In genomic region chr13:54479286-54479685, GRCm38 (mm10) we compare ENCODE assay signal across 14 mouse cellular contexts. TPM values are rescaled to one million over a fixed set of nuclear protein-coding genes. Genes with fewer than 3 reads are reported as not detected.
A peak's percentile ranks its signal among the peaks of the same experiment; 100 is the strongest.
DNase-seq lines count a peak whose midpoint lies in the region; ATAC-seq and TF ChIP-seq lines count a peak whose summit lies in the region.
"Had no signal": no experiment of that assay in that cellular context is flagged by ENCODE, and none has a peak within 500 bp of the region (broad histone marks: within the 10 kb centered on the region; RNA-seq: fewer than 3 reads in every experiment).

No protein-coding gene starts in this region.

- TF ChIP-seq POLR2A in cerebellum, adult 2 months (IDR thresholded peaks at IDR 0.05; ENCODE audit: borderline replicate concordance, insufficient read depth, low read length): no peak
- TF ChIP-seq POLR2A in kidney, adult 2 months (IDR thresholded peaks at IDR 0.05; ENCODE audit: low read depth, low read length): no peak
- no peak for TF ChIP-seq POLR2A in brain, embryonic 14.5 days (IDR thresholded peaks at IDR 0.05; ENCODE audit: borderline replicate concordance, extremely low read depth, insufficient read depth, insufficient read length, poor library complexity, severe bottlenecking)

- DNase-seq in cerebellum, adult 2 months: peak; percentile 33 to 42
- no peak for DNase-seq in cerebellum, adult 9-11 months
- DNase-seq in kidney, adult 2 months: peak; percentile 28
- no peak for DNase-seq in kidney, adult 9 months
- DNase-seq in midbrain, postnatal 0 days (ENCODE audit: low spot score): peak; percentile 56
- peak; percentile 50 for DNase-seq in brain, embryonic 14.5 days (ENCODE audit: low read depth)
- DNase-seq: gastrocnemius, postnatal 36 days; midbrain, embryonic 14.5 days had no signal

- H3K9ac ChIP-seq in midbrain, postnatal 0 days (replicated peaks; ENCODE audit: low read length, poor library complexity, severe bottlenecking): no peak overlapping the region
- H3K9ac ChIP-seq in midbrain, embryonic 13.5 days (replicated peaks): no peak overlapping the region
- no peak overlapping the region for H3K9ac ChIP-seq in heart, embryonic 12.5 days
- H3K9ac ChIP-seq: heart, embryonic 13.5 days had no signal

- no peaks in the 10 kb centered on the region for H3K36me3 ChIP-seq in kidney, adult 2 months (ENCODE audit: control insufficient read depth, insufficient read depth, low read length)
- no peaks in the 10 kb centered on the region for H3K36me3 ChIP-seq in midbrain, postnatal 0 days (ENCODE audit: insufficient read depth, low read length)
- no peaks in the 10 kb centered on the region for H3K36me3 ChIP-seq in midbrain, embryonic 13.5 days
- H3K36me3 ChIP-seq in heart, embryonic 12.5 days: no peaks in the 10 kb centered on the region
- H3K36me3 ChIP-seq: heart, embryonic 13.5 days had no signal

- H3K9me3 ChIP-seq in midbrain, postnatal 0 days (ENCODE audit: low read length): no peaks in the 10 kb centered on the region
- no peaks in the 10 kb centered on the region for H3K9me3 ChIP-seq in midbrain, embryonic 13.5 days
- H3K9me3 ChIP-seq in heart, embryonic 12.5 days (replicated peaks): 0 out of 2 replicates have a peak, but pooled peaks cover 2% of the 10 kb centered on the region
- H3K9me3 ChIP-seq: heart, embryonic 13.5 days had no signal

- H3K4me3 ChIP-seq in cerebellum, adult 2 months (replicated peaks; ENCODE audit: insufficient read depth, low read depth, low read length): no peak overlapping the region
- H3K4me3 ChIP-seq in kidney, adult 2 months (ENCODE audit: insufficient read depth, low read depth, low read length): no peak overlapping the region
- H3K4me3 ChIP-seq in midbrain, postnatal 0 days (ENCODE audit: low read depth, low read length): no peak overlapping the region
- no peak overlapping the region for H3K4me3 ChIP-seq in midbrain, embryonic 13.5 days (replicated peaks)
- no peak overlapping the region for H3K4me3 ChIP-seq in heart, embryonic 12.5 days
- H3K4me3 ChIP-seq: heart, embryonic 13.5 days had no signal

- H3K4me1 ChIP-seq in cerebellum, adult 2 months (ENCODE audit: control insufficient read depth, insufficient read depth, low read length): no peaks in the 10 kb centered on the region
- H3K4me1 ChIP-seq in kidney, adult 2 months (ENCODE audit: control insufficient read depth, insufficient read depth, low read length): no peaks in the 10 kb centered on the region; the same call in 1 of the 2 replicates
- no peaks in the 10 kb centered on the region for H3K4me1 ChIP-seq in midbrain, postnatal 0 days (ENCODE audit: insufficient read depth, low read length)
- H3K4me1 ChIP-seq in midbrain, embryonic 13.5 days (replicated peaks): no peaks in the 10 kb centered on the region
- no peaks in the 10 kb centered on the region for H3K4me1 ChIP-seq in heart, embryonic 12.5 days (replicated peaks)
- H3K4me1 ChIP-seq: heart, embryonic 13.5 days had no signal

- no peak overlapping the region for H3K4me2 ChIP-seq in midbrain, postnatal 0 days (ENCODE audit: low read depth, low read length, poor library complexity, severe bottlenecking)
- no peak overlapping the region for H3K4me2 ChIP-seq in midbrain, embryonic 13.5 days (replicated peaks)
- no peak overlapping the region for H3K4me2 ChIP-seq in heart, embryonic 12.5 days
- H3K4me2 ChIP-seq: heart, embryonic 13.5 days; liver, embryonic 11.5 days had no signal

- no peaks in the 10 kb centered on the region for H3K27me3 ChIP-seq in cerebellum, adult 2 months (ENCODE audit: control insufficient read depth, insufficient read depth, low read length)
- no peaks in the 10 kb centered on the region; the same call in 1 of the 2 replicates for H3K27me3 ChIP-seq in kidney, adult 2 months (replicated peaks; ENCODE audit: control insufficient read depth, insufficient read depth, low read length)
- H3K27me3 ChIP-seq in midbrain, postnatal 0 days (ENCODE audit: insufficient read depth, low read length): no peaks in the 10 kb centered on the region
- H3K27me3 ChIP-seq in midbrain, embryonic 13.5 days: no peaks in the 10 kb centered on the region
- peaks cover 15% of the 10 kb centered on the region for H3K27me3 ChIP-seq in heart, embryonic 12.5 days (replicated peaks)

- 22% methylated on average over 3 of the region's 3 CpGs for WGBS in cerebellum, adult 2 months
- 56% methylated on average over 3 of the region's 3 CpGs for WGBS in kidney, adult 2 months
- WGBS in midbrain, postnatal 0 days: 57% methylated on average over 3 of the region's 3 CpGs
- 66% methylated on average over 3 of the region's 3 CpGs for WGBS in midbrain, embryonic 13.5 days
- 58% methylated on average over 3 of the region's 3 CpGs for WGBS in heart, embryonic 12.5 days

- TF ChIP-seq CTCF in cerebellum, adult 2 months (IDR thresholded peaks at IDR 0.05; ENCODE audit: borderline replicate concordance, insufficient read depth, low read depth, low read length): no peak
- no peak for TF ChIP-seq CTCF in kidney, adult 2 months (conservative IDR thresholded peaks at IDR 0.05; ENCODE audit: insufficient read depth, insufficient read length, low read depth, low read length)
- TF ChIP-seq CTCF in midbrain, postnatal 0 days (IDR thresholded peaks at IDR 0.05): no peak
- TF ChIP-seq CTCF in brain, embryonic 14.5 days (IDR thresholded peaks at IDR 0.05; ENCODE audit: borderline replicate concordance, extremely low read depth, insufficient read depth, insufficient read length): no peak

- H3K27ac ChIP-seq in cerebellum, adult 2 months (ENCODE audit: insufficient read depth, low read length): no peak overlapping the region
- H3K27ac ChIP-seq in kidney, adult 2 months (ENCODE audit: insufficient read depth, low read depth, low read length): no peak overlapping the region
- no peak overlapping the region for H3K27ac ChIP-seq in midbrain, postnatal 0 days (ENCODE audit: low read depth, low read length)
- no peak overlapping the region for H3K27ac ChIP-seq in midbrain, embryonic 13.5 days
- H3K27ac ChIP-seq in heart, embryonic 12.5 days (ENCODE audit: poor library complexity, severe bottlenecking): no peak overlapping the region
- H3K27ac ChIP-seq: heart, embryonic 13.5 days; macrophage had no signal

- no peak for ATAC-seq in midbrain, postnatal 0 days (ENCODE audit: low FRiP score)
- ATAC-seq in midbrain, embryonic 13.5 days: no peak
- no peak for ATAC-seq in heart, embryonic 12.5 days (ENCODE audit: insufficient number of reproducible peaks, low FRiP score)
- ATAC-seq: intestine, postnatal 0 days had no signal

RNA-seq across cellular contexts. Expression of gene Thoc3, which starts 10.6 kb away (rescaled TPM):
- polyA plus RNA-seq in cerebellum, adult 2 months (2012; rRNA removed): 35.6 and 36.2 TPM in 2 replicates
- 20.3 and 28.2 TPM in 2 replicates for polyA plus RNA-seq in kidney, adult 2 months (2012; rRNA removed)
- total RNA-seq in midbrain, postnatal 0 days (2014; rRNA removed): 51.7 and 62.6 TPM in 2 replicates
- 127 and 133 TPM in 2 replicates for polyA plus RNA-seq in midbrain, postnatal 0 days (2015; fragmentation: Nextera tagmentation; extraction: Ambion mirVana)
- 121 and 126 TPM in 2 replicates for polyA plus RNA-seq in midbrain, embryonic 13.5 days (2015; fragmentation: Nextera tagmentation; extraction: Ambion mirVana)
- polyA plus RNA-seq in brain, embryonic 14.5 days (2012; rRNA removed): 42.2 and 47.8 TPM in 2 replicates
- polyA plus RNA-seq in heart, embryonic 12.5 days (2016; fragmentation: Nextera tagmentation; extraction: Ambion mirVana): 88.2 and 92.4 TPM in 2 replicates

RNA-seq across cellular contexts. Expression of gene Simc1, which starts 24.3 kb away (rescaled TPM):
- 20.2 and 21.5 TPM in 2 replicates for polyA plus RNA-seq in cerebellum, adult 2 months (2012; rRNA removed)
- 7.5 and 9.1 TPM in 2 replicates for polyA plus RNA-seq in kidney, adult 2 months (2012; rRNA removed)
- 20.1 and 23.6 TPM in 2 replicates for total RNA-seq in midbrain, postnatal 0 days (2014; rRNA removed)
- 9.8 and 10.2 TPM in 2 replicates for polyA plus RNA-seq in midbrain, postnatal 0 days (2015; fragmentation: Nextera tagmentation; extraction: Ambion mirVana)
- 18.9 and 21.3 TPM in 2 replicates for polyA plus RNA-seq in midbrain, embryonic 13.5 days (2015; fragmentation: Nextera tagmentation; extraction: Ambion mirVana)
- 30.3 and 36.3 TPM in 2 replicates for polyA plus RNA-seq in brain, embryonic 14.5 days (2012; rRNA removed)
- 6.3 and 6.6 TPM in 2 replicates for polyA plus RNA-seq in heart, embryonic 12.5 days (2016; fragmentation: Nextera tagmentation; extraction: Ambion mirVana)

Comparison
In these comparisons a context has a peak if more than half of its experiments do, and no peak if none do; other contexts are left out.
1. DNase-seq: peak in cerebellum, adult 2 months (2 of 2), kidney, adult 2 months (single experiment), midbrain, postnatal 0 days (single experiment) and brain, embryonic 14.5 days (single experiment); none in cerebellum, adult 9-11 months (single experiment) and kidney, adult 9 months (single experiment).